Mouse (Mus musculus) liver, adult 2 months (tissue): ENCODE measurements around the gene Cacna2d3.

Experiments
- CTCF ChIP-seq: fragments of 200-500 bp; IDR thresholded peaks from 2 replicates; pipeline ENCODE4 v1.5.1; 2011; ENCODE audit warnings: low read depth, low read length, control low read depth
- POLR2A ChIP-seq: fragments of 200-500 bp; IDR thresholded peaks from 2 replicates; pipeline ENCODE4 v1.6.1; 2011; ENCODE audit warnings: low read length, control low read depth; ENCODE audit not compliant: insufficient read depth; ENCODE audit errors: extremely low read depth

- TF ChIP-seq CTCF, result no peak
- TF ChIP-seq POLR2A, result no peak
Measured at GRCm38 (mm10) chr14:29268609-29269008, 453.1 kb downstream of the Cacna2d3 start.
